Mouse (Mus musculus): ENCODE results near the gene Dynlt1c. TPM values are rescaled to one million over a fixed set of nuclear protein-coding genes. Genes with fewer than 3 reads are reported as not detected.

Dynlt1c gene
- polyA plus RNA-seq, 1 experiment from 2014 or later = 51.4 TPM

Other genes starting within 250 kb of the Dynlt1c start
- 511 and 553 TPM in 2 replicates for gene Dynlt1b, start 171.6 kb upstream of the Dynlt1c start, polyA plus RNA-seq (2016; fragmentation: Nextera tagmentation; extraction: Ambion mirVana)
- 284 and 298 TPM in 2 replicates for gene Dynlt1f, start 54.2 kb downstream of the Dynlt1c start, polyA plus RNA-seq (2016; fragmentation: Nextera tagmentation; extraction: Ambion mirVana)
- gene Sytl3, start 57.4 kb downstream of the Dynlt1c start, polyA plus RNA-seq (2016; fragmentation: Nextera tagmentation; extraction: Ambion mirVana) = 0.13 and 0.24 TPM in 2 replicates
- 48.6 and 52.2 TPM in 2 replicates for gene Ezr, start 181.1 kb downstream of the Dynlt1c start, polyA plus RNA-seq (2016; fragmentation: Nextera tagmentation; extraction: Ambion mirVana)

Measured in embryonic facial prominence, embryonic 12.5 days (tissue).